Mouse (Mus musculus): Measurements from ENCODE around the gene Senp6. TPM values are rescaled to one million over a fixed set of nuclear protein-coding genes. Genes with fewer than 3 reads are reported as not detected.

Senp6 gene
- polyA plus RNA-seq, 1 experiment from 2014 or later = 30.7 TPM

GRCm38 (mm10) chr9:80179688-80180087 lies 113.0 kb downstream of the Senp6 start:
- no peak overlapping the region for H3K27ac ChIP-seq
- no peak for ATAC-seq
- no peak overlapping the region for H3K9ac ChIP-seq
- peaks cover 4% of the 10 kb centered on the region for H3K4me1 ChIP-seq
- H3K4me2 ChIP-seq = no peak overlapping the region
- H3K27me3 ChIP-seq (replicated peaks) = no peaks in the 10 kb centered on the region
- no peaks in the 10 kb centered on the region for H3K36me3 ChIP-seq
- WGBS (ENCODE audit: insufficient replicate concordance) = 53% methylated on average over 4 of the region's 4 CpGs
- H3K4me3 ChIP-seq = no peak overlapping the region
- H3K9me3 ChIP-seq (replicated peaks) = no peaks in the 10 kb centered on the region

GRCm38 (mm10) chr9:80180771-80181170 lies 114.1 kb downstream of the Senp6 start:
- no peak overlapping the region for H3K4me2 ChIP-seq
- no peak overlapping the region for H3K4me3 ChIP-seq
- H3K9ac ChIP-seq = no peak overlapping the region
- no peak for ATAC-seq
- H3K27ac ChIP-seq = no peak overlapping the region
- H3K9me3 ChIP-seq (replicated peaks) = no peaks in the 10 kb centered on the region
- WGBS (ENCODE audit: insufficient replicate concordance) = 63% methylated on average over 5 of the region's 5 CpGs
- H3K27me3 ChIP-seq (replicated peaks) = no peaks in the 10 kb centered on the region
- H3K4me1 ChIP-seq = peaks cover 4% of the 10 kb centered on the region
- no peaks in the 10 kb centered on the region for H3K36me3 ChIP-seq

GRCm38 (mm10) chr9:80181692-80182091 lies 115.0 kb downstream of the Senp6 start:
- no peak overlapping the region for H3K4me3 ChIP-seq
- H3K27ac ChIP-seq = no peak overlapping the region
- H3K4me2 ChIP-seq = no peak overlapping the region
- 64% methylated on average over 1 of the region's 1 CpGs for WGBS (ENCODE audit: insufficient replicate concordance)
- no peaks in the 10 kb centered on the region for H3K36me3 ChIP-seq
- H3K4me1 ChIP-seq = peaks cover 4% of the 10 kb centered on the region
- no peaks in the 10 kb centered on the region for H3K9me3 ChIP-seq (replicated peaks)
- no peaks in the 10 kb centered on the region for H3K27me3 ChIP-seq (replicated peaks)
- no peak overlapping the region for H3K9ac ChIP-seq
- ATAC-seq = no peak

DNA sequence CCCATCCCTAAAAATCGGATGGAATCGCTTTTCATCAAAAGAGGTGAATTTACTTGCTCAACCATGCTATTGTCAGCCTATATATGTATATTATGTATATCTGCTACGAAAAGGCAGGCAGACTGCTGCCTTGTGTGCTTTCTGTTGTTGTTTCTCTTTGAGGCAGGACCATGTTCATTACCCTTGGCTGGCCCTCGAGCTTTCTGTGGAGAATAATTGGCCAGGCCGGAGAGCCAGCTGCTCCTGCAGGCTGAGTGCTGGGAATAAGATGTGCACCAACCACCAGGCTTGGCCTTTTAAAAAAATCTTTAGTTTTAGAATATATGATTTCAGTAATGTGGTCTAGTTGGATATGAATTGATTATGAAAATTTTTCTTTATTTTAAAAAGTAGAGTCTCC lies 117.4 kb downstream of the Senp6 start:
- Histone ChIP-seq H3K4me3 (no peak overlapping the region), H3K9me3 (replicated peaks) (no peaks in the 10 kb centered on the region), H3K27ac (no peak overlapping the region), H3K36me3 (no peaks in the 10 kb centered on the region), H3K27me3 (replicated peaks) (no peaks in the 10 kb centered on the region), H3K9ac (no peak overlapping the region), H3K4me1 (no peaks in the 10 kb centered on the region), H3K4me2 (no peak overlapping the region)
- WGBS (ENCODE audit: insufficient replicate concordance) = 76% methylated on average over 5 of the region's 5 CpGs
- ATAC-seq = no peak

DNA sequence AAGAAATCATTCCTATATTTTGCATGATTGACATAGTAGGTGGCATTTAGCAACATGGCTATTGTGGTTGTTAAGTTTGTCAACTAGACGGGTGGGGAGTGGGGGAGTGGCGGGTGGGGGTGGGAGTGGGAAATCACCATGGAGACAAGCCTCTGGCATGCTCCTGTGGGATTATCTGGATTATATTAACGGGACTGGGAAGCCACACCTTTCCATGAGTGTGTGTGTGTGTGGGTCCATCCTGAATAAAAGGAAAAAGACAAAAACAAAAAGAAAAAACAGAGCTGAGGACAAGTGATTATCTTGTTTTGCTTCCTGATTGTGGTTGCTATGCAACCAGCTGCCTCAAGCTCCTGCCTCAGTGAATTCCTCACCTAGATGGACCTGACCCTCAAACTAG lies 119.0 kb downstream of the Senp6 start:
- ATAC-seq = no peak

DNA sequence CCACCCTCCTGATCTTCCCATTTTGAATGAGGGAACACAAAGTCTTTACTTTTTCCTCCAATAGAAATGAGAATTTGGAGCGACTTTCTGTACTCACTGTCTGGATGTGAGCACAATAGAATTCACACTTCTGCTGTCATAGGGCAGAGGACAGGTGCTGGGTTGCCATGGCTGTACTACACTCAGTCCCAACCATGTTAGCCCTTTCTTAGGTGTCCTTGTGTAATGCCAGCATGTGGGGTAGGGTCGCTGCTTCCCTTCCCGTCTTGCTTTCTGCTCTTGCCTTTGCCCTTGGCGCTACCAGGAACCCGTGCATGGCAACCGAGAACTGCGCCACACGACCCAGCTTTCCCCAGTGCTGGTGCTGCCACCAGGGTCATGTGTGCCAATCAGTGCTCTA lies 120.0 kb downstream of the Senp6 start:
- H3K27ac ChIP-seq = no peak overlapping the region
- no peak overlapping the region for H3K9ac ChIP-seq
- no peak overlapping the region for H3K4me2 ChIP-seq
- WGBS (ENCODE audit: insufficient replicate concordance) = 81% methylated on average over 8 of the region's 8 CpGs
- no peaks in the 10 kb centered on the region for H3K36me3 ChIP-seq
- no peaks in the 10 kb centered on the region for H3K9me3 ChIP-seq (replicated peaks)
- ATAC-seq = no peak
- H3K4me1 ChIP-seq = no peaks in the 10 kb centered on the region
- no peak overlapping the region for H3K4me3 ChIP-seq
- no peaks in the 10 kb centered on the region for H3K27me3 ChIP-seq (replicated peaks)

More for the DNA sequence above, 119.0 kb downstream of the Senp6 start:
- Histone ChIP-seq H3K36me3 (no peaks in the 10 kb centered on the region), H3K27ac (no peak overlapping the region), H3K9ac (no peak overlapping the region), H3K27me3 (replicated peaks) (no peaks in the 10 kb centered on the region), H3K4me2 (no peak overlapping the region), H3K9me3 (replicated peaks) (no peaks in the 10 kb centered on the region), H3K4me1 (no peaks in the 10 kb centered on the region), H3K4me3 (no peak overlapping the region)
- WGBS (ENCODE audit: insufficient replicate concordance) = 44% methylated on average over 3 of the region's 3 CpGs

DNA sequence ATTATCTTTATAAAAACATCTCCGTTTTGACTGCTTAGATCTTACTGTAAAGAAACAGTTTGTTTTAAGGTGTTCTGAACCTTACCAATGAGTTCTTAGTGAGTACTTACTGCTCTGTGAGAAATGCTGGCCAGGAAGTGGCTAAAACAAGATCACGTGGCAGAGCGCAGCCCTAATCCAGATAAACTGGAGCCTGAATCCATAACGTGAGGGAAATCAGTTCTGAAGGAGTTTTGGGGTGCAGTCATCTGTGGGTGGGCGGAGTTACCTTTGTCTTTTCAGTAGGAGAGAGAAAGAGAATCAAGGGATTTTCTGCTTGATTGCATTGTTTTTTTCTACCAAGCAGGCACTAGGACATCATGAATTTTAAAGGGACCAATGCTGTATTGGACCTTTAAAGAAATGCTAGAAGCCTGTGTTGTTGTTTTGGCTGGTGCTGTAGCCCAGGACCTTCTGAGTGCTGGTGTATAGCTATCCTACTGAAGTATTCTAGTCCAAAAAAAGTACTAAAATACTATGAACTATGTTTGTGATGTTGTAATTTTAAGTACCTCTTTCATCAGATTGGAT lies 121.7 kb downstream of the Senp6 start:
- WGBS (ENCODE audit: insufficient replicate concordance) = 52% methylated on average over 5 of the region's 5 CpGs
- ATAC-seq = no peak
- H3K4me3 ChIP-seq = no peak overlapping the region
- H3K36me3 ChIP-seq = no peaks in the 10 kb centered on the region
- H3K27me3 ChIP-seq (replicated peaks) = no peaks in the 10 kb centered on the region
- no peak overlapping the region for H3K27ac ChIP-seq
- H3K4me1 ChIP-seq = no peaks in the 10 kb centered on the region
- H3K9me3 ChIP-seq (replicated peaks) = no peaks in the 10 kb centered on the region
- H3K4me2 ChIP-seq = no peak overlapping the region
- no peak overlapping the region for H3K9ac ChIP-seq

GRCm38 (mm10) chr9:80191240-80191639 lies 124.5 kb downstream of the Senp6 start:
- Histone ChIP-seq H3K9me3 (replicated peaks) (no peaks in the 10 kb centered on the region), H3K9ac (no peak overlapping the region), H3K27ac (no peak overlapping the region), H3K4me2 (no peak overlapping the region), H3K4me1 (no peaks in the 10 kb centered on the region), H3K4me3 (no peak overlapping the region), H3K36me3 (no peaks in the 10 kb centered on the region), H3K27me3 (replicated peaks) (no peaks in the 10 kb centered on the region)
- 75% methylated on average over 6 of the region's 6 CpGs for WGBS (ENCODE audit: insufficient replicate concordance)
- no peak for ATAC-seq

DNA sequence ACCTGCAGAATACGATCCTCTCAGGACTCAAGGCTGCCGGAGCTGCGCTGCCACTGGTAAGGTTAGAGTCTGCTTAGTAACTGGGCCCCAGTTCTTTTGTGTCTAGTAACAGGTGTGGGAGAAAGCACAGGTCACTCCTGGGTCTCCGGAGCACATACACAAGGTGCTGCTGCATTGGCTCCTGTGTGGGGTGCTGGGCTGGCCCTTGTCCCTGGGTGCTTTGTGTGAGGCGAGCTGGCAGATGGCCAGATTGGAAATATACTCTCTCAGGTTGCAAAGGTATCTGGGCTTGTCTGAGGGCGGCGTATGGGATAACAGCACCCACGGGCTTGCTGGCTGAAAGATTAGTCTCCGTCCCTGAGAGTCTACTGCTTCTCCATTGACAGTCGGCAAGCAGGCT lies 125.6 kb downstream of the Senp6 start:
- Histone ChIP-seq H3K27ac (no peak overlapping the region), H3K9ac (no peak overlapping the region), H3K27me3 (replicated peaks) (no peaks in the 10 kb centered on the region), H3K9me3 (replicated peaks) (no peaks in the 10 kb centered on the region), H3K4me3 (no peak overlapping the region), H3K4me2 (no peak overlapping the region), H3K4me1 (no peaks in the 10 kb centered on the region), H3K36me3 (no peaks in the 10 kb centered on the region)
- WGBS (ENCODE audit: insufficient replicate concordance) = 77% methylated on average over 10 of the region's 10 CpGs
- ATAC-seq = no peak

GRCm38 (mm10) chr9:80194446-80194845 lies 127.7 kb downstream of the Senp6 start:
- Histone ChIP-seq H3K4me2 (no peak overlapping the region), H3K27me3 (replicated peaks) (no peaks in the 10 kb centered on the region), H3K4me1 (no peaks in the 10 kb centered on the region), H3K9me3 (replicated peaks) (no peaks in the 10 kb centered on the region), H3K4me3 (no peak overlapping the region), H3K36me3 (no peaks in the 10 kb centered on the region), H3K27ac (no peak overlapping the region), H3K9ac (no peak overlapping the region)
- ATAC-seq = no peak
- WGBS (ENCODE audit: insufficient replicate concordance) = 63% methylated on average over 6 of the region's 6 CpGs

Other genes with a start within 250 kb of the Senp6 start
- gene Filip1, start 54.1 kb upstream of the Senp6 start, polyA plus RNA-seq (2016; fragmentation: Nextera tagmentation; extraction: Ambion mirVana) = 0.94 and 1.2 TPM in 2 replicates
- 4.4 and 4.8 TPM in 2 replicates for gene Myo6, start 98.1 kb downstream of the Senp6 start, polyA plus RNA-seq (2016; fragmentation: Nextera tagmentation; extraction: Ambion mirVana)

Measured in liver, embryonic 12.5 days (tissue).